30 mouse cellular contexts compared by ENCODE assay signal in genomic region chr8:80479129-80479528, GRCm38 (mm10). TPM values are rescaled to one million over a fixed set of nuclear protein-coding genes. Genes with fewer than 3 reads are reported as not detected.
DNase-seq lines count a peak whose midpoint lies in the region; ATAC-seq and TF ChIP-seq lines count a peak whose summit lies in the region.
"Had no signal": no experiment of that assay in that cellular context is flagged by ENCODE, and none has a peak within 500 bp of the region (broad histone marks: within the 10 kb centered on the region; RNA-seq: fewer than 3 reads in every experiment).

No protein-coding gene starts in this region.

- DNase-seq in embryo, embryonic 11 days, result peak; percentile 31
- DNase-seq in embryo, embryonic 9.5 days (ENCODE audit: extremely low spot score), result no peak
- peak; percentile 40 for DNase-seq in lung, embryonic 14.5 days
- DNase-seq in lung, adult 18-20 months, result no peak
- peak; percentile 69 for DNase-seq in Muller cell, postnatal 12 days (ENCODE audit: inconsistent ontology term)
- DNase-seq in left cerebral cortex, postnatal 14 days (ENCODE audit: low spot score in 2 of 2), result no peak
- DNase-seq: adrenal gland, postnatal 10 days; adrenal gland, postnatal 36 days; cerebellum, adult 18-20 months; cerebellum, adult 9-10 months; cerebellum, postnatal 25 days; gastrocnemius, postnatal 25 days; heart, adult 18-20 months; heart, postnatal 10 days; heart, postnatal 36 days had no signal

- H3K27ac ChIP-seq in lung, embryonic 14.5 days (ENCODE audit: low read depth), result no peak overlapping the region
- H3K27ac ChIP-seq: embryonic facial prominence, embryonic 10.5 days; embryonic facial prominence, embryonic 13.5 days; forebrain, embryonic 12.5 days; forebrain, embryonic 15.5 days; heart, embryonic 15.5 days; hindbrain, embryonic 10.5 days; hindbrain, embryonic 13.5 days; intestine, embryonic 15.5 days had no signal

- no peak overlapping the region for H3K9ac ChIP-seq in lung, embryonic 14.5 days
- H3K9ac ChIP-seq: embryonic facial prominence, embryonic 13.5 days; forebrain, embryonic 12.5 days; forebrain, embryonic 15.5 days; heart, embryonic 12.5 days; heart, embryonic 15.5 days; hindbrain, embryonic 13.5 days; intestine, embryonic 15.5 days had no signal

- peak; percentile 53; the same call in 1 of the 2 replicates for ATAC-seq in lung, embryonic 14.5 days (ENCODE audit: insufficient read depth)
- ATAC-seq: CD4-positive, CD25-positive, alpha-beta regulatory T cell, adult 4 months; forebrain, embryonic 15.5 days; hindbrain, embryonic 16.5 days; intestine, embryonic 15.5 days had no signal

- intact Hi-C loops in left cerebral cortex, postnatal 14 days (cut with DNase I), result no loop called here

- no peak overlapping the region for H3K4me3 ChIP-seq in lung, embryonic 14.5 days (ENCODE audit: low read depth, low read length)
- H3K4me3 ChIP-seq: embryonic facial prominence, embryonic 10.5 days; embryonic facial prominence, embryonic 13.5 days; erythroblast, embryonic 14.5 days; forebrain, embryonic 12.5 days; forebrain, embryonic 15.5 days; heart, embryonic 12.5 days; heart, embryonic 15.5 days; hindbrain, embryonic 10.5 days; hindbrain, embryonic 13.5 days; intestine, embryonic 15.5 days had no signal

- WGBS in lung, embryonic 14.5 days, result 12% methylated on average over 1 of the region's 1 CpGs

- no peaks in the 10 kb centered on the region for H3K27me3 ChIP-seq in lung, embryonic 14.5 days (ENCODE audit: insufficient read depth, low read length)
- H3K27me3 ChIP-seq: forebrain, embryonic 12.5 days; forebrain, embryonic 15.5 days; heart, embryonic 12.5 days; heart, embryonic 15.5 days; hindbrain, embryonic 13.5 days; intestine, embryonic 15.5 days had no signal

- H3K9me3 ChIP-seq in lung, embryonic 14.5 days (ENCODE audit: low read depth, low read length), result no peaks in the 10 kb centered on the region
- H3K9me3 ChIP-seq: embryonic facial prominence, embryonic 10.5 days; embryonic facial prominence, embryonic 13.5 days; forebrain, embryonic 12.5 days; forebrain, embryonic 15.5 days; heart, embryonic 12.5 days; heart, embryonic 15.5 days; hindbrain, embryonic 10.5 days; hindbrain, embryonic 13.5 days; intestine, embryonic 15.5 days had no signal

- no peak overlapping the region for H3K4me2 ChIP-seq in lung, embryonic 14.5 days
- H3K4me2 ChIP-seq: embryonic facial prominence, embryonic 13.5 days; forebrain, embryonic 12.5 days; forebrain, embryonic 15.5 days; heart, embryonic 12.5 days; heart, embryonic 15.5 days; hindbrain, embryonic 13.5 days; intestine, embryonic 15.5 days had no signal

- no peaks in the 10 kb centered on the region; the same call in 1 of the 2 replicates for H3K4me1 ChIP-seq in lung, embryonic 14.5 days (ENCODE audit: insufficient read depth)
- H3K4me1 ChIP-seq: embryonic facial prominence, embryonic 13.5 days; forebrain, embryonic 12.5 days; forebrain, embryonic 15.5 days; heart, embryonic 12.5 days; hindbrain, embryonic 13.5 days; intestine, embryonic 15.5 days had no signal

- TF ChIP-seq CTCF in lung, embryonic 14.5 days (IDR thresholded peaks at IDR 0.05; ENCODE audit: low read depth), result no peak

- no peaks in the 10 kb centered on the region for H3K36me3 ChIP-seq in lung, embryonic 14.5 days (ENCODE audit: insufficient read depth)
- H3K36me3 ChIP-seq: embryonic facial prominence, embryonic 10.5 days; embryonic facial prominence, embryonic 13.5 days; forebrain, embryonic 12.5 days; forebrain, embryonic 15.5 days; heart, embryonic 12.5 days; heart, embryonic 15.5 days; hindbrain, embryonic 10.5 days; hindbrain, embryonic 13.5 days; intestine, embryonic 15.5 days had no signal

RNA-seq across cellular contexts. Expression of gene Gypa, which starts 14.5 kb away (rescaled TPM):
- polyA plus RNA-seq in lung, embryonic 14.5 days (2014; fragmentation: Nextera tagmentation; extraction: Ambion mirVana), result 4.1 and 6.3 TPM in 2 replicates
- under 1 TPM in 1 of 2 experiments, not detected in 1; 0.40 TPM for total RNA-seq in left cerebral cortex, postnatal 14 days (2021)
- total RNA-seq: gastrocnemius, adult 8-10 months had no signal
- polyA plus RNA-seq: C2C12; CD4-positive, CD25-positive, alpha-beta regulatory T cell, adult 4 months; gonadal fat pad, adult 2 months had no signal

Comparison
In these comparisons a context has a peak if more than half of its experiments do, and no peak if none do; other contexts are left out.
1. DNase-seq: peak in embryo, embryonic 11 days (single experiment), lung, embryonic 14.5 days (single experiment) and Muller cell, postnatal 12 days (single experiment); none in embryo, embryonic 9.5 days (single experiment), lung, adult 18-20 months (0 of 2) and left cerebral cortex, postnatal 14 days (0 of 2).